Mouse (Mus musculus) frontal cortex, adult (tissue): Measurements from ENCODE around the gene Olfr1276.

Source experiments
- ATAC-seq: cut with Nextera tagmentation; 2 replicates; pipeline ENCODE4 v1.9.2; 2017; ENCODE audit warnings: mild to moderate bottlenecking, moderate library complexity, mixed read lengths; ENCODE audit not compliant: low TSS enrichment

Olfr1276 gene

DNA sequence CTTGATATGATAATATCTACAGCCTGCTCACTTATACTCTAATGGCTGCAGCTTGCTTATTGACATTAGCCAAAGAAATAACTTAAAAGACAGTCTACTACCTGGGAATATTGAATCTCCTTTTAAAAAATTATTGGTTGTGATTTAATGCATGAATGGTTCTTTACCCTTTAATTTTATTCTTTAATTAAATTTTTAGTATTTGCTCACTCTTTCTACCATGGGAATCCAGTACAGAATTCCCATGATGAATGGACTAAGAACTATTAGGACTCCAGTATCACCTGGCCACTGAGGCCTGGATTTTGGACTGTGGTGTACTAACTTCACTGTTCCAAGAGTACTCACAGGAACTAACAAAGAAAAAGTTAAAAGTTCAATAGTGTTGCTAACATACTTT is at the start of gene Olfr1276:
Gene Olfr1276, plus strand, starts transcription at position 301 of the 400 bp plus-strand sequence.
- ATAC-seq: no peak

GRCm38 (mm10) chr2:111229502-111229901 is 24.8 kb upstream of the Olfr1276 start, which contains the start of gene 4930430A15Rik:
Gene 4930430A15Rik, minus strand, starts transcription at chr2:111229602.
- ATAC-seq: no peak

- no peak for ATAC-seq
Observed at GRCm38 (mm10) chr2:111235186-111235585, 19.1 kb upstream of the Olfr1276 start, which contains the start of gene Olfr1275. Gene Olfr1275, minus strand, starts transcription at chr2:111235286.

DNA sequence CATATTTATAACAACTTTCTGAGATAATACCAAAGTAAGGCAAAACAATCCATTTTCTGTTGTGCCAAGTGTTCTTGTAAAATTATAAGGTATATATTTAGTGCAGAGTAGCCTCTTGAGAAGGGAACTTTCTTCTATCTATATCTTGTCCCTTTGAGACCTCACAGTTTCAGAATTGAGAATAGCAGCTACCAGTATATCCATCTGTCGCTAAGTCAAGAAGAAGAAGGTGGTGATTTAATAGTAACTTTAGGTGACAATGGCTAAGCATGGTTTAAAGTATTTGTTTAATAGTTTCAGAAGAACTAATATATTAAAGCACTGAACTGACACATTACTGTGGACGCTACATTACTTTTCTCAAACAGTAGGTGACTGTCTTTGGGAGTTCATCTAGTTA is 19.7 kb downstream of the Olfr1276 start, which contains the start of gene Olfr1277:
Gene Olfr1277, minus strand, starts transcription at position 101 of the 400 bp plus-strand sequence.
- ATAC-seq: peak; percentile 59; the same call in 1 of the 2 replicates

DNA sequence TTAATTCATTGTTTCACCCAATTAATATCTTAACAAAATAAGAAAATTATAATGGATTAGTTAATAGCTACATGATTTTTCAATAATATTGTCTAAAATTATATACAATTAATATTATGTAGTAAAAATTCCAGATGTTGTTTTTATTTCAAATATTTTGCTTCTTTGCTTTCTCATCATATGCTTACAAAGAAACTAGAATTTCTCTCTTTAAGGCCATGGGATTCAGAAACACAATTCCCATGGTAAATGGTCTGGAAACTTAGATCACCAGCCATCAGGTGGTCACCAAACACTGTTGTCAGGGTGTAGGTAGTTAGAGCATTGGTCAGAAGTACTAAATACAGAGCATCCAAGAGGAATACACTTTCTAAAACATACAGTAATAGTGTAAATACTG is 35.5 kb downstream of the Olfr1276 start, which contains the start of gene Olfr1278:
Gene Olfr1278, plus strand, starts transcription at position 301 of the 400 bp plus-strand sequence.
- ATAC-seq: no peak

DNA sequence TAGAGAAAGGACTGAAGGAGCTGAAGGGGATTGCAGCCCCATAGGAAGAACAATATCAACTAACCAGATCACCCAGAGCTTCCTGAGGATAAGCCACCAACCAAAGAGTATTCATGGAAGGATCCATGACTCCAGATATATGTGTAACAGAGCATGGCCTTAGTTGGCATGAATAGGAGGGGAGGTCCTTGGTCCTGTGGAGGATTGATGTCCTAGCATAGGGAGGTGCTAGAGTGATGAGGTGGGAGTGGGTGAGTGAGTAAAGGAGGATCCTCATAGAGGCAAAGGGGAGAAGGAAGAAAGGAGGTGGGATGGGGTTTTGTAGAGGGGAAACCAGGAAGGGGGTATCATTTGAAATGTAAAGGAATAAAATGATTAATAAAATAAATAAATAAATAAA is 44.2 kb downstream of the Olfr1276 start:
- ATAC-seq: no peak

GRCm38 (mm10) chr2:111300374-111300773 is 46.1 kb downstream of the Olfr1276 start, which contains the start of gene Olfr1279:
Gene Olfr1279, plus strand, starts transcription at chr2:111300635.
- ATAC-seq: peak; percentile 97
